Mouse (Mus musculus) stomach, embryonic 14.5 days (tissue): ENCODE results near the gene Cacna1b. TPM values are rescaled to one million over a fixed set of nuclear protein-coding genes. Genes with fewer than 3 reads are reported as not detected.

Source experiments
- ATAC-seq: fragments of 200-750 bp; cut with Nextera tagmentation; 2 replicates; pipeline ENCODE4 v1.8.0; 2017; ENCODE audit warnings: low read depth, moderate TSS enrichment; ENCODE audit not compliant: insufficient number of reproducible peaks, insufficient read depth, low FRiP score
- H3K27ac ChIP-seq: fragments of 300-500 bp; sonication (generic); 2 replicates; pipeline ENCODE4 v1.5.1; 2014; ENCODE audit warnings: mild to moderate bottlenecking, low read length, moderate library complexity, mixed read lengths
- H3K27me3 ChIP-seq: fragments of 300-500 bp; sonication (generic); 2 replicates; pipeline ENCODE4 v1.6.1; 2014; ENCODE audit warnings: low read length, control low read depth, mixed read lengths; ENCODE audit not compliant: control insufficient read depth, insufficient read depth
- H3K36me3 ChIP-seq: fragments of 300-500 bp; sonication (generic); 2 replicates; pipeline ENCODE4 v1.6.1; 2014; ENCODE audit warnings: mild to moderate bottlenecking, control low read depth, low read length, moderate library complexity, mixed read lengths; ENCODE audit not compliant: control insufficient read depth, insufficient read depth
- H3K4me1 ChIP-seq: fragments of 300-500 bp; sonication (generic); 2 replicates; pipeline ENCODE4 v1.6.1; 2014; ENCODE audit warnings: low read length, control low read depth, mixed read lengths; ENCODE audit not compliant: control insufficient read depth, insufficient read depth
- H3K4me2 ChIP-seq: fragments of 300-500 bp; sonication (generic); replicated peaks from 2 replicates; pipeline ENCODE4 v1.6.1; 2014; ENCODE audit warnings: low read depth, low read length, control low read depth
- H3K4me3 ChIP-seq: fragments of 300-500 bp; sonication (generic); 2 replicates; pipeline ENCODE4 v1.5.1; 2014; ENCODE audit warnings: low read depth, low read length, control low read depth
- H3K9ac ChIP-seq: fragments of 300-500 bp; sonication (generic); replicated peaks from 2 replicates; pipeline ENCODE4 v1.6.1; 2014; ENCODE audit warnings: low read depth, mild to moderate bottlenecking, control low read depth, low read length, moderate library complexity, mixed read lengths
- H3K9me3 ChIP-seq: fragments of 300-500 bp; sonication (generic); 2 replicates; pipeline ENCODE4 v1.6.1; 2016; ENCODE audit warnings: low read depth, low read length, control low read depth; ENCODE audit not compliant: control insufficient read depth
- WGBS: fragments of 180-500 bp; shearing (Covaris S2); extraction: QIAGEN DNeasy Blood & Tissue Kit; methylation state at CpG from one replicate; pipeline ENCODE4 v1.1.7; 2014; 5-methylcytosine and 5-hydroxymethylcytosine counted together
- polyA plus RNA-seq: library from polyadenylated mRNA; unstranded; fragments of >200 nt; fragmentation: Nextera tagmentation; extraction: Ambion mirVana; gene quantifications from 2 replicates; pipeline ENCODE4 v1.2.1, GENCODE M21; 2014

Gene Cacna1b
- polyA plus RNA-seq, 1 experiment from 2014 or later = 1.3 TPM

DNA sequence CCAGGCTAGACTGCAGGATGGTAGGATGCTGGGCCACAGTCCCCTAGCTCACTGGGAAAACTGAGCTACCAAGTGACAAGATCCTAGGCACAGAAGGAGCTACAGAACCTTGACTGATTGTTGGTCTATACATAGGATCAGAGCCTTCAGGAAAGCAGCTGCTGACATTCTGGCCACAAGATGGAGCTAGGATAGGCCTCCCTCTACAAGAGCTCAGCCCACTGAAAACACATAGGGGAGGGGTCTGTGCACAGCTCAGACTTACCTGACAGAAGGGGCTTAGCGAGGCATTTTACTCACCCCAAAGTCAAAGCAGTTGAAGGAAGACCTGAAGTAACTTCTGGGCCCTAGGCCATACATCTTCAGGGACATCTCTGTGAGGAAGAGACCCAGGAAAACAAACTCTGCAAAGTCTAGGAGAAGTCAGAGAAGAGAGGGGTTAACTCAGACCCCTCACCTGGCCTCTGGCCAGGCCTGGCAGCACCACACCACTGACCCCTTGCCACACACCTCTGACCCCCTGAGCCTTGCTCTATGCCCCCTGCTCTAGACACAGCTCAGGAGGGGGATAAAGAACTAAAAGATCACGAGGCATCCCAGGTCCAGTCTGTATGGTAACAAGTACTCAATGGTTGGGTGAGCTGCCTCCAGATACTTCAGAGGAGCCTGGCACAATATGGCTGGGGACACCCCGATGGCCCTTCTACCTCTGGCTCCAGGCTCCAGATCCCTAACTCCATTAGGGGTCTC, 60.6 kb downstream of the Cacna1b start:
- H3K9me3 ChIP-seq = no peaks in the 10 kb centered on the region
- H3K36me3 ChIP-seq = no peaks in the 10 kb centered on the region
- WGBS = 74% methylated on average over 3 of the region's 3 CpGs
- no peak overlapping the region for H3K27ac ChIP-seq
- H3K4me2 ChIP-seq = no peak overlapping the region
- no peak overlapping the region for H3K9ac ChIP-seq
- no peaks in the 10 kb centered on the region for H3K27me3 ChIP-seq
- no peak overlapping the region for H3K4me3 ChIP-seq
- no peaks in the 10 kb centered on the region for H3K4me1 ChIP-seq
- ATAC-seq = no peak

DNA sequence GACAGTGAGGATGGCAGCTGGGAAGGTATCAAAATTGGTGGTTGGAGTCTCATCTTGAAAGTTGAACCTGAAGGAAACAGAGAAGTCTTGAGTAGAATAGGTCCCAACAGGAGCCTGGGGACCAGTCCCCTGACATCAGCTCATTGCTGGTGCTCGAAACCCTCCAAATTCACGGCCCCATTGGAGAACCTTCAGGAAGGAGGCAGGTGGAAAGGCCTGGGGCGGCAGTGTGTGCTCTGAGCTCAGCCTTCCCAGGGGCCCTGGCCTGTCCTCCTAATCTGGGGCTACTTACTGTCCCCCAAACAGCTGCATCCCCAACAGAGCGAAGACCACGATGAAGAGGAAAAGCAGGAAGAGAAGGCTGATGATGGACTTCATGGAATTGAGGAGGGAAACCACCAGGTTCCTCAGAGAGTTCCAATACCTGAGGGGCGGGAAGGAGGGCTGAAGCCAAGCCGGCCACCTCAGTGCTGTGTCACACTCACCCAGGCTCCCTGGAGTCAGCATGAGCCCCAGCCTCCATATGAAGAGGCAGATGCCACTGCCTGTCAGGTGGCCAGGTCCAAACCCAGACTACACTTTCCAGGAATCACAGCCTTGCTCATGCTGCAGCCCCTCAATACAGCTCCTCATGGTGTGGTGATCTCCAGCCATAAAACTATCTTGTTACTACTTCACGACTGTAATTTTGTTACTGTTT, 65.5 kb downstream of the Cacna1b start:
- no peak overlapping the region for H3K4me3 ChIP-seq
- H3K9ac ChIP-seq = no peak overlapping the region
- 82% methylated on average over 8 of the region's 8 CpGs for WGBS
- no peak overlapping the region for H3K27ac ChIP-seq
- H3K36me3 ChIP-seq = no peaks in the 10 kb centered on the region
- ATAC-seq = no peak
- no peaks in the 10 kb centered on the region for H3K4me1 ChIP-seq
- no peak overlapping the region for H3K4me2 ChIP-seq
- no peaks in the 10 kb centered on the region for H3K9me3 ChIP-seq
- no peaks in the 10 kb centered on the region for H3K27me3 ChIP-seq

GRCm38 (mm10) chr2:24692371-24692770, 70.6 kb downstream of the Cacna1b start:
- no peaks in the 10 kb centered on the region for H3K9me3 ChIP-seq
- H3K9ac ChIP-seq = no peak overlapping the region
- H3K27me3 ChIP-seq = no peaks in the 10 kb centered on the region
- no peaks in the 10 kb centered on the region for H3K4me1 ChIP-seq
- no peak for ATAC-seq
- no peak overlapping the region for H3K27ac ChIP-seq
- H3K4me3 ChIP-seq = no peak overlapping the region
- WGBS = 95% methylated on average over 2 of the region's 2 CpGs
- no peak overlapping the region for H3K4me2 ChIP-seq
- no peaks in the 10 kb centered on the region for H3K36me3 ChIP-seq

DNA sequence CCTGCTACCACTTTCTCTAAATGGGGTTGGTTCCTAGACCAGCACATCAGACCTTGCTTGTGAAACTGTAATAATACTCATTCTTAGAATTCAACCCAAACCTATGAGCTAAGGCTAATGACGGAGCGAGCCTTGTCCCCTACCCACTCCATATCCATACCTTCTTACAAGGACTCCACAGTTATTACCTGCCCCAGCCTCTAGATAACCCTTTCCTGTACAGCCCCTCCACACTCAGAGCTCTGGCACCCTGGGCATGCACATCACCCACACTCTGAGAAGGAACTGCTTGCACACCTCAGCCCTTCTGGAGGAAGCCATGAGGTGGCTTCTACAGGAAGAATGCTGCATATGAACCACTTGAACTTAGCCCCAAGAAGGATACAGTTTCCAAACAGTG, 72.6 kb downstream of the Cacna1b start:
- WGBS = 100% methylated on average over 2 of the region's 2 CpGs
- Histone ChIP-seq H3K4me3 (no peak overlapping the region), H3K36me3 (no peaks in the 10 kb centered on the region), H3K4me2 (no peak overlapping the region), H3K9ac (no peak overlapping the region), H3K27ac (no peak overlapping the region), H3K27me3 (no peaks in the 10 kb centered on the region), H3K9me3 (no peaks in the 10 kb centered on the region), H3K4me1 (no peaks in the 10 kb centered on the region)
- no peak for ATAC-seq

DNA sequence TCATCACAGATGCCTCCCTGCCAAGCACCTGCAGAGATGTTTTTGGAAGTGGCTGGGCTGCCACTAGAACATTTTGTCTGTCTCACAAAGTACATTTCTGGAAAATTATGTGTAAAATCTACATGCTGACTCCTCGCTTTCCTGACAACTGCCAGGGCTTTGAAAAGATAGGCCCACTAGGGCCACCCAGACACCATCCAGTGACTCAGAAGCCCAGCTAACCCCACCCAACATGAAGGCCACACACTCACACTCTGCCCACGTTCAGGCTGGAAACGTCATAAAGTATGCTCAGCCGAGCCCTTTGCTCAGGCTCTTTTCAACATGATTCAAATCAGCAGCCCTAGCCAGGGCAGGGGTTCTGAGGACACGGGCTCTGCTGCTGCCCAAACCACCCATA, 77.6 kb downstream of the Cacna1b start:
- Histone ChIP-seq H3K9ac (no peak overlapping the region), H3K27ac (no peak overlapping the region), H3K4me2 (no peak overlapping the region), H3K36me3 (no peaks in the 10 kb centered on the region), H3K9me3 (no peaks in the 10 kb centered on the region), H3K27me3 (no peaks in the 10 kb centered on the region), H3K4me1 (no peaks in the 10 kb centered on the region), H3K4me3 (no peak overlapping the region)
- no peak for ATAC-seq
- 71% methylated on average over 5 of the region's 5 CpGs for WGBS

DNA sequence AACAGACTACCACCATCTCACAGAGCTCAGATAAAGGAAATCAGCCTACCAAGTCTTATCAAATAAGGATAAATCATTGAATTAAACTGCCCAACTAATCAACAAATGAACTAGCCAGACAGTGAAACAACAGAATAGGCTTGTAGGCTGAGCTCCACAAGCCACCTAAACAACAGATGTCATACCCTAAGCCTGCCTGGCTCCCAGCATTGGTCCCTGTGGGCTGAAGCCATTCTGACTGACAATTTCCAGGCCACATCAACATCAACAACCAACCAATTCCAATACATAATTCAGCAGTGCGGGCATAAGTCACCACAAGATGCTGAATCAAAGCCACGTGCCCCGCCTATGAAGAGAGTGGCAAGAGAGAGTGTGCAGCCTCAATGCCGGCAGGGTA, 78.2 kb downstream of the Cacna1b start:
- H3K4me1 ChIP-seq = no peaks in the 10 kb centered on the region
- H3K27ac ChIP-seq = no peak overlapping the region
- no peaks in the 10 kb centered on the region for H3K27me3 ChIP-seq
- WGBS = 90% methylated on average over 4 of the region's 4 CpGs
- no peaks in the 10 kb centered on the region for H3K9me3 ChIP-seq
- no peak overlapping the region for H3K4me2 ChIP-seq
- no peak overlapping the region for H3K9ac ChIP-seq
- no peak overlapping the region for H3K4me3 ChIP-seq
- no peak for ATAC-seq
- H3K36me3 ChIP-seq = no peaks in the 10 kb centered on the region

DNA sequence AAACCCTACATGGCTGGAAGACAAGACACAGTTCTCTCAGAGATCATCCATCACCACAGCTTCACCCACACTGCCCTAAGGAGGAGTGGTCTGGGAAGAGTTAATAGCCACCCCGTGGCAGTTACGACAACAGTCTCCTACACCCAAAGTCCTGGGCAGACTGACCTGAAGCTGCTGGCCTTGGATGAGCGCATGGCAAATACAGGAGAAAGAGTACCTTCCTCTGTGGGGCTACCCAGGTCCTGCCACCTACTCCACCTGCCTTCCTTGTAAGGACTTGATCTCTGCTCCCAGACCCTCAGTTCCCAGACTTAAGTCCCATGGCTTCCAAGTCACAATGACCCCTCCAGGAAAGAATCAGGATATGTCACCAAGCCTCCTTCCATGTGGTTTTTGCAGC, 79.7 kb downstream of the Cacna1b start:
- no peaks in the 10 kb centered on the region for H3K9me3 ChIP-seq

GRCm38 (mm10) chr2:24680731-24681130, 82.2 kb downstream of the Cacna1b start:
- H3K36me3 ChIP-seq = no peaks in the 10 kb centered on the region
- H3K27ac ChIP-seq = no peak overlapping the region
- H3K9me3 ChIP-seq = no peaks in the 10 kb centered on the region
- peaks cover 3% of the 10 kb centered on the region; the same call in 1 of the 2 replicates for H3K4me1 ChIP-seq
- ATAC-seq = no peak
- H3K4me3 ChIP-seq = no peak overlapping the region
- no peaks in the 10 kb centered on the region for H3K27me3 ChIP-seq
- WGBS = 86% methylated on average over 1 of the region's 1 CpGs
- H3K4me2 ChIP-seq = no peak overlapping the region
- no peak overlapping the region for H3K9ac ChIP-seq

More for the DNA sequence above, 79.7 kb downstream of the Cacna1b start:
- no peak for ATAC-seq
- H3K27ac ChIP-seq = no peak overlapping the region
- no peaks in the 10 kb centered on the region for H3K27me3 ChIP-seq
- H3K9ac ChIP-seq = no peak overlapping the region
- H3K36me3 ChIP-seq = no peaks in the 10 kb centered on the region
- peaks cover 3% of the 10 kb centered on the region; the same call in 1 of the 2 replicates for H3K4me1 ChIP-seq
- WGBS = 75% methylated on average over 3 of the region's 3 CpGs
- H3K4me3 ChIP-seq = no peak overlapping the region
- no peak overlapping the region for H3K4me2 ChIP-seq
